Mouse (Mus musculus) G1E (cell line): ENCODE data around the gene Dolpp1.

ENCODE experiments used
- CTCF ChIP-seq: IDR thresholded peaks from 2 replicates; pipeline ENCODE4 v1.5.1; 2012; ENCODE audit warnings: low read depth, low read length, inconsistent platforms, mixed read lengths
- GATA1 ChIP-seq: IDR thresholded peaks from 2 replicates; pipeline ENCODE4 v1.6.1; 2012; ENCODE audit warnings: borderline replicate concordance, low read length, inconsistent platforms, mixed read lengths
- GATA2 ChIP-seq: IDR thresholded peaks from 2 replicates; pipeline ENCODE4 v1.6.1; 2012; ENCODE audit warnings: low read depth, low read length, inconsistent platforms, borderline replicate concordance
- POLR2AphosphoS5 ChIP-seq: IDR thresholded peaks from 2 replicates; pipeline ENCODE4 v1.6.1; 2012; ENCODE audit warnings: low read depth, low read length, inconsistent platforms; ENCODE audit not compliant: insufficient replicate concordance
- TAL1 ChIP-seq: conservative IDR thresholded peaks from 2 replicates; pipeline ENCODE4 v1.6.1; 2012; ENCODE audit warnings: low read depth, low read length, inconsistent platforms, mixed read lengths

DNA sequence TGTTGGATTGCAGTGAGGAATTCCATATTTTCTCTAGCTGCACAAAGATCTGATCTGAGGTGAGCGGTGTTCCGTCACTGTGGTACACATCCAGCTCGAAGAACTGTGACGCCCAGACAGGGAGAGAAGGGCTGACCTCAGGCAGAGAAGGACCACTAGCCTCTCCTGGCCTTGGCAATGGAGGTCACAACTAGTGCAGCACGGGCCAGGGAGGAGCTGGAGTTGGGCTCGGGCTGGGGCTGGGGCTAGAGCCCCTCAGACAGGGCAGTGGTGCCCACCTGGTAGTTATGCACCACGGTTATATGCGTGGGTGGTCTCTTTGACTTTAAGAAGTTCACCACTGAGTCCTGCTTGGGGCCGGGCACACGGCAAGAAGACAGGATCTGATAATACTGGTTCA lies 15.7 kb downstream of the Dolpp1 start:
- no peak for TF ChIP-seq CTCF
- no peak for TF ChIP-seq GATA1
- TF ChIP-seq GATA2, result no peak
- no peak for TF ChIP-seq TAL1
- no peak for TF ChIP-seq POLR2AphosphoS5
